Mouse (Mus musculus): Measurements from ENCODE around the gene Rsl1. TPM values are rescaled to one million over a fixed set of nuclear protein-coding genes. Genes with fewer than 3 reads are reported as not detected.
"Not testable (repeated sequence)": the region's sequence is repeated elsewhere in the genome, so short reads cannot be mapped to it uniquely, and the experiment has no call there.

Gene Rsl1
- 4.3 and 6.6 TPM in 2 replicates for polyA plus RNA-seq (2014; fragmentation: Nextera tagmentation; extraction: Ambion mirVana)

GRCm38 (mm10) chr13:67172991-67173722 is at the start of gene Rsl1:
Gene Rsl1 (plus strand): TSS chr13:67173182.
- H3K4me2 ChIP-seq, result peak within 1 kb of the TSS; percentile 50
- 3% methylated on average over 17 of the region's 17 CpGs for WGBS
- not testable (repeated sequence) for H3K27ac ChIP-seq (ENCODE audit: low read depth, low read length); H3K36me3 ChIP-seq (ENCODE audit: control insufficient read depth, insufficient read depth, low read length); H3K9me3 ChIP-seq (ENCODE audit: control insufficient read depth, low read length); H3K4me1 ChIP-seq (ENCODE audit: control insufficient read depth, insufficient read depth, low read length); H3K27me3 ChIP-seq (ENCODE audit: control insufficient read depth, insufficient read depth, low read length)
- peak within 1 kb of the TSS; percentile 71 for H3K9ac ChIP-seq (ENCODE audit: low read length)
- peak within 1 kb of the TSS; percentile 52 for H3K4me3 ChIP-seq (ENCODE audit: low read depth, low read length)
- DNase-seq (ENCODE audit: low spot score, missing footprints), result peak; percentile 96
- ATAC-seq (ENCODE audit: low FRiP score), result peak; percentile 99

GRCm38 (mm10) chr13:67124460-67124859 is 48.5 kb upstream of the Rsl1 start:
- Histone ChIP-seq H3K36me3 (ENCODE audit: control insufficient read depth, insufficient read depth, low read length) (no peaks in the 10 kb centered on the region), H3K27ac (ENCODE audit: low read depth, low read length) (no peak overlapping the region), H3K27me3 (ENCODE audit: control insufficient read depth, insufficient read depth, low read length) (no peaks in the 10 kb centered on the region), H3K4me1 (ENCODE audit: control insufficient read depth, insufficient read depth, low read length) (peaks cover 2% of the 10 kb centered on the region; the same call in 1 of the 2 replicates), H3K4me2 (no peak overlapping the region), H3K4me3 (ENCODE audit: low read depth, low read length) (no peak overlapping the region), H3K9me3 (ENCODE audit: control insufficient read depth, low read length) (no peaks in the 10 kb centered on the region), H3K9ac (ENCODE audit: low read length) (no peak overlapping the region)
- no peak for DNase-seq (ENCODE audit: low spot score, missing footprints)
- no peak for ATAC-seq (ENCODE audit: low FRiP score)
- 93% methylated on average over 1 of the region's 1 CpGs for WGBS

GRCm38 (mm10) chr13:67127507-67127906 is 45.5 kb upstream of the Rsl1 start:
- not testable (repeated sequence) for H3K4me1 ChIP-seq (ENCODE audit: control insufficient read depth, insufficient read depth, low read length); DNase-seq (ENCODE audit: low spot score, missing footprints); H3K36me3 ChIP-seq (ENCODE audit: control insufficient read depth, insufficient read depth, low read length); H3K4me3 ChIP-seq (ENCODE audit: low read depth, low read length); H3K9ac ChIP-seq (ENCODE audit: low read length); H3K27me3 ChIP-seq (ENCODE audit: control insufficient read depth, insufficient read depth, low read length); H3K27ac ChIP-seq (ENCODE audit: low read depth, low read length); H3K9me3 ChIP-seq (ENCODE audit: control insufficient read depth, low read length)
- H3K4me2 ChIP-seq, result peak overlapping the region; percentile 60; the same call in 1 of the 2 replicates
- WGBS, result 81% methylated on average over 10 of the region's 10 CpGs
- peak; percentile 28; the same call in 1 of the 2 replicates for ATAC-seq (ENCODE audit: low FRiP score)

GRCm38 (mm10) chr13:67128038-67128721 is 44.8 kb upstream of the Rsl1 start:
- Histone ChIP-seq H3K27me3 (ENCODE audit: control insufficient read depth, insufficient read depth, low read length) (no peaks in the 10 kb centered on the region), H3K4me1 (ENCODE audit: control insufficient read depth, insufficient read depth, low read length) (peaks cover 2% of the 10 kb centered on the region; the same call in 1 of the 2 replicates), H3K27ac (ENCODE audit: low read depth, low read length) (no peak overlapping the region; the same call in 1 of the 2 replicates), H3K4me3 (ENCODE audit: low read depth, low read length) (peak overlapping the region; percentile 65), H3K9ac (ENCODE audit: low read length) (peak overlapping the region; percentile 75), H3K36me3 (ENCODE audit: control insufficient read depth, insufficient read depth, low read length) (no peaks in the 10 kb centered on the region), H3K4me2 (peak overlapping the region; percentile 60), H3K9me3 (ENCODE audit: control insufficient read depth, low read length) (no peaks in the 10 kb centered on the region)
- peak; percentile 99 for DNase-seq (ENCODE audit: low spot score, missing footprints)
- 1% methylated on average over 18 of the region's 18 CpGs for WGBS
- ATAC-seq (ENCODE audit: low FRiP score), result peak; percentile 98

- WGBS, result 64% methylated on average over 4 of the region's 4 CpGs
- ATAC-seq (ENCODE audit: low FRiP score); H3K9me3 ChIP-seq (ENCODE audit: control insufficient read depth, low read length): not testable (repeated sequence)
Measured at GRCm38 (mm10) chr13:67166122-67166521, 6.9 kb upstream of the Rsl1 start.

GRCm38 (mm10) chr13:67173723-67174055 is 707 bp downstream of the Rsl1 start:
- Histone ChIP-seq H3K9ac (ENCODE audit: low read length) (peak overlapping the region; percentile 71; the same call in 1 of the 2 replicates), H3K9me3 (ENCODE audit: control insufficient read depth, low read length) (no peaks in the 10 kb centered on the region), H3K27me3 (ENCODE audit: control insufficient read depth, insufficient read depth, low read length) (no peaks in the 10 kb centered on the region), H3K4me1 (ENCODE audit: control insufficient read depth, insufficient read depth, low read length) (peaks cover 3% of the 10 kb centered on the region; the same call in 1 of the 2 replicates), H3K27ac (ENCODE audit: low read depth, low read length) (no peak overlapping the region), H3K4me2 (peak overlapping the region; percentile 50), H3K36me3 (ENCODE audit: control insufficient read depth, insufficient read depth, low read length) (no peaks in the 10 kb centered on the region), H3K4me3 (ENCODE audit: low read depth, low read length) (peak overlapping the region; percentile 52)
- 30% methylated on average over 5 of the region's 5 CpGs for WGBS
- DNase-seq (ENCODE audit: low spot score, missing footprints) (no peak), ATAC-seq (ENCODE audit: low FRiP score) (no peak)

More at GRCm38 (mm10) chr13:67166122-67166521, 6.9 kb upstream of the Rsl1 start:
- DNase-seq (ENCODE audit: low spot score, missing footprints); H3K36me3 ChIP-seq (ENCODE audit: control insufficient read depth, insufficient read depth, low read length); H3K9ac ChIP-seq (ENCODE audit: low read length); H3K27ac ChIP-seq (ENCODE audit: low read depth, low read length); H3K4me1 ChIP-seq (ENCODE audit: control insufficient read depth, insufficient read depth, low read length); H3K4me2 ChIP-seq; H3K4me3 ChIP-seq (ENCODE audit: low read depth, low read length); H3K27me3 ChIP-seq (ENCODE audit: control insufficient read depth, insufficient read depth, low read length): not testable (repeated sequence)

GRCm38 (mm10) chr13:67194340-67194894 is 21.4 kb downstream of the Rsl1 start, which contains the start of gene Zfp455:
Gene Zfp455 (plus strand): TSS chr13:67194506.
- under 1% methylated on average over 13 of the region's 13 CpGs for WGBS
- ATAC-seq (ENCODE audit: low FRiP score), result peak; percentile 92
- no peaks in the 10 kb centered on the region for H3K4me1 ChIP-seq (ENCODE audit: control insufficient read depth, insufficient read depth, low read length)

GRCm38 (mm10) chr13:67201656-67202055 is 28.7 kb downstream of the Rsl1 start:
- Histone ChIP-seq H3K27ac (ENCODE audit: low read depth, low read length) (no peak overlapping the region), H3K9me3 (ENCODE audit: control insufficient read depth, low read length) (no peaks in the 10 kb centered on the region), H3K4me2 (no peak overlapping the region), H3K4me1 (ENCODE audit: control insufficient read depth, insufficient read depth, low read length) (no peaks in the 10 kb centered on the region), H3K27me3 (ENCODE audit: control insufficient read depth, insufficient read depth, low read length) (no peaks in the 10 kb centered on the region), H3K9ac (ENCODE audit: low read length) (no peak overlapping the region), H3K36me3 (ENCODE audit: control insufficient read depth, insufficient read depth, low read length) (no peaks in the 10 kb centered on the region), H3K4me3 (ENCODE audit: low read depth, low read length) (no peak overlapping the region)
- ATAC-seq (ENCODE audit: low FRiP score), result no peak
- DNase-seq (ENCODE audit: low spot score, missing footprints), result no peak
- WGBS, result 80% methylated on average over 3 of the region's 3 CpGs

More at GRCm38 (mm10) chr13:67194340-67194894, 21.4 kb downstream of the Rsl1 start, which contains the start of gene Zfp455:
- Histone ChIP-seq H3K4me2 (peak within 1 kb of the TSS; percentile 60), H3K27ac (ENCODE audit: low read depth, low read length) (no peak within 1 kb of the TSS), H3K27me3 (ENCODE audit: control insufficient read depth, insufficient read depth, low read length) (no peaks in the 10 kb centered on the region; the same call in 1 of the 2 replicates), H3K36me3 (ENCODE audit: control insufficient read depth, insufficient read depth, low read length) (no peaks in the 10 kb centered on the region), H3K9ac (ENCODE audit: low read length) (peak within 1 kb of the TSS; percentile 70), H3K9me3 (ENCODE audit: control insufficient read depth, low read length) (no peaks in the 10 kb centered on the region), H3K4me3 (ENCODE audit: low read depth, low read length) (peak within 1 kb of the TSS; percentile 58)
- peak; percentile 97 for DNase-seq (ENCODE audit: low spot score, missing footprints)

Data from midbrain, embryonic 11.5 days (tissue).